Mouse (Mus musculus): Measurements from ENCODE around the gene Vmn1r239-ps. TPM values are rescaled to one million over a fixed set of nuclear protein-coding genes. Genes with fewer than 3 reads are reported as not detected.

The Vmn1r239-ps gene
- total RNA-seq, 1 experiment: not detected

GRCm38 (mm10) chrX:147429129-147429528 is 24.4 kb downstream of the Vmn1r239-ps start, which contains the start of gene Il13ra2:
Gene Il13ra2 (minus strand): TSS chrX:147429192.
- in situ Hi-C loops (cut with MboI; ENCODE audit: low sequenced_read_pairs in 2 of 2, unreplicated experiment in 2 of 2): no loop called here
- DNase-seq (ENCODE audit: low read depth, low spot score): no peak
- Histone ChIP-seq H3K27ac (ENCODE audit: insufficient read depth, low read depth, low read length, poor library complexity, severe bottlenecking) (no peak within 1 kb of the TSS), H3K36me3 (ENCODE audit: control insufficient read depth, insufficient read depth, low read length, poor library complexity, severe bottlenecking) (no peaks in the 10 kb centered on the region), H3K4me1 (ENCODE audit: control insufficient read depth in 2 of 2, insufficient read depth in 2 of 2, low read length in 2 of 2, poor library complexity in 1 of 2) (no peaks in the 10 kb centered on the region), H3K4me3 (ENCODE audit: insufficient read depth in 1 of 2, low read depth in 1 of 2, low read length in 2 of 2, poor library complexity in 1 of 2, severe bottlenecking in 1 of 2) (no peak within 1 kb of the TSS), H3K9ac (ENCODE audit: insufficient read depth, low read depth, low read length, poor library complexity, severe bottlenecking) (no peak within 1 kb of the TSS), H3K9me3 (ENCODE audit: control insufficient read depth, insufficient read depth, low read depth, low read length) (no peaks in the 10 kb centered on the region)
- no peak for TF ChIP-seq ZNF384 (IDR thresholded peaks at IDR 0.05; ENCODE audit: low read depth, low read length)
- no peak for TF ChIP-seq CHD2 (IDR thresholded peaks at IDR 0.05; ENCODE audit: low read depth, low read length)
- TF ChIP-seq ZC3H11A (IDR thresholded peaks at IDR 0.05; ENCODE audit: borderline replicate concordance, low read depth, low read length): no peak
- TF ChIP-seq MAFK (IDR thresholded peaks at IDR 0.05; ENCODE audit: insufficient read depth, low read depth, low read length): no peak
- TF ChIP-seq HCFC1 (IDR thresholded peaks at IDR 0.05; ENCODE audit: borderline replicate concordance, insufficient read depth, low read length): no peak

Other genes starting within 250 kb of the Vmn1r239-ps start
- not detected in 2 replicates for gene Il13ra2, start 24.5 kb downstream of the Vmn1r239-ps start, total RNA-seq (2012; rRNA removed)
- 5.3 and 7.9 TPM in 2 replicates for gene Lrch2, start 100.4 kb upstream of the Vmn1r239-ps start, total RNA-seq (2012; rRNA removed)